Mouse (Mus musculus): ENCODE results near the gene Trim28. TPM values are rescaled to one million over a fixed set of nuclear protein-coding genes. Genes with fewer than 3 reads are reported as not detected.

The Trim28 gene
- total and polyA plus RNA-seq, 2 experiments = 69.4 to 114 TPM

DNA sequence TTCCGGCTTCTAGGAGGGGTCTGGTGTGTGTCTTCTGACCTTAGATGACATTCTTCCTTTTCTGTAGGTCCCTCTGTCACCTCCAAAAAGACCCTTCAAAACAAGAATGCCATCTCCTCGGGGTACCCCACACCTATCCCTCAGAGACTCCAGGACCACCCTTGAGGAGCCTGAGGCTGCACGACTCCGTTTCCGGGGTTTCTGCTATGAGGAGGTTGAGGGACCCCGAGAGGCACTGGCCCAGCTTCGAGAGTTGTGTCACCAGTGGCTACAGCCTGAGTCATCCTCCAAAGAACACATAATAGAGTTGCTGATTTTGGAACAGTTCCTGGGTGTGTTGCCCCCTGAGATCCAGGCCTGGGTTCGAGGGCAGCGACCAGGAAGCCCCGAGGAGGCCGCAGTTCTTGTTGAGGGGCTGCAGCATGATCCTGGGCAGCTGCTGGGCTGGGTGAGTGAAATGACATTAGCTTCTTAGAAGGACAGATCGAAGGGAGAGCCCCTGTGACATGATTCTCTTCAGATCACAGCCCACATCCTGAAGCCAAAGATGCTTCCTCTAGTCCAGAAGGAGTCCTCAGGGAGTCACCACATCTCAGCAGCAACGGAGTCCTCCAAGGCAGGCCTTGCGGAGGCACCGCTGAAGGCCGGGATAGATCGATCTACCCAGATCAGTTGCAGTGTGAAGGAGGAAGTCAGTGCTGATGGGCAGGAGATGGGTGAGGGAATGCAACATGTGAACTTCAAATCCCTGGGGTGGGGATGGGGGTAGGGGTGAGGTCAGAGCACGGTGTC, 19.8 kb upstream of the Trim28 start:
- Histone ChIP-seq H3K9ac (ENCODE audit: low read depth, low read length) (peak overlapping the region; percentile 67; the same call in 1 of the 2 replicates), H3K79me2 (ENCODE audit: control insufficient read depth, insufficient read depth, low read length) (no peaks in the 10 kb centered on the region), H3K36me3 (ENCODE audit: control insufficient read depth, insufficient read depth, low read length) (no peaks in the 10 kb centered on the region), H3K27ac (replicated peaks; ENCODE audit: insufficient read depth, low read depth, low read length) (peak overlapping the region; percentile 84), H3K27me3 (ENCODE audit: control insufficient read depth, insufficient read depth, low read length) (no peaks in the 10 kb centered on the region), H3K4me1 (ENCODE audit: control insufficient read depth, insufficient read depth, low read length) (peaks cover 11% of the 10 kb centered on the region; the same call in 1 of the 2 replicates), H3K4me3 (ENCODE audit: insufficient read depth, low read depth, low read length) (no peak overlapping the region)
- 80% methylated on average over 18 of the region's 18 CpGs for WGBS
- DNase-seq (ENCODE audit: extremely low read depth, low read depth, low spot score) = no peak
- TF ChIP-seq CTCF (IDR thresholded peaks at IDR 0.05; ENCODE audit: low read depth, low read length) (no peak), POLR2A (IDR thresholded peaks at IDR 0.05; ENCODE audit: extremely low read depth, insufficient read depth, low read length) (no peak)

DNA sequence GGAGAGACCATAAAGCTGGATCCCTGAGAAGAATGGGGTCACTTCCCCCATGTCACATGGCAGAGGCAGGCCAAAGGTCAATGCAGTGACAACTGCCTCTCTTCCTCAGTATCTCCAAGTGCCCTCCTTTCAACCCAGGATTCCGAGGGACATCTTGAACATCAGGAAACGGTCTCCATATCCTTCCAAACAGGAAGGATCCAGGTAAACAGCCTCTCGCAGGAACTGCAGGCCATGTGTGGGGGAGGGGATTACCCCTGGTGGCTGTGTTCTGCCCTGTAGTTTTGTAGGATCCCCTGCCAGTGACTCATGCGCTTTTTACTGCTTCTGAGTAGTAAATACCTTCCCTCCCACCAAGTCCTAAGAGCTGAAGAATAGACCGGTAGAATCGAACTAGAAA, 19.1 kb upstream of the Trim28 start:
- no peaks in the 10 kb centered on the region for H3K79me2 ChIP-seq (ENCODE audit: control insufficient read depth, insufficient read depth, low read length)
- no peak overlapping the region for H3K4me3 ChIP-seq (ENCODE audit: insufficient read depth, low read depth, low read length)
- DNase-seq (ENCODE audit: extremely low read depth, low read depth, low spot score) = no peak
- 0 out of 2 replicates have a peak overlapping the region, but pooled peaks have one; percentile 1 for H3K27ac ChIP-seq (replicated peaks; ENCODE audit: insufficient read depth, low read depth, low read length)
- TF ChIP-seq POLR2A (IDR thresholded peaks at IDR 0.05; ENCODE audit: extremely low read depth, insufficient read depth, low read length) (no peak), CTCF (IDR thresholded peaks at IDR 0.05; ENCODE audit: low read depth, low read length) (no peak)
- no peak overlapping the region for H3K9ac ChIP-seq (ENCODE audit: low read depth, low read length)
- 71% methylated on average over 6 of the region's 6 CpGs for WGBS
- peaks cover 11% of the 10 kb centered on the region; the same call in 1 of the 2 replicates for H3K4me1 ChIP-seq (ENCODE audit: control insufficient read depth, insufficient read depth, low read length)
- no peaks in the 10 kb centered on the region for H3K27me3 ChIP-seq (ENCODE audit: control insufficient read depth, insufficient read depth, low read length)
- no peaks in the 10 kb centered on the region for H3K36me3 ChIP-seq (ENCODE audit: control insufficient read depth, insufficient read depth, low read length)

DNA sequence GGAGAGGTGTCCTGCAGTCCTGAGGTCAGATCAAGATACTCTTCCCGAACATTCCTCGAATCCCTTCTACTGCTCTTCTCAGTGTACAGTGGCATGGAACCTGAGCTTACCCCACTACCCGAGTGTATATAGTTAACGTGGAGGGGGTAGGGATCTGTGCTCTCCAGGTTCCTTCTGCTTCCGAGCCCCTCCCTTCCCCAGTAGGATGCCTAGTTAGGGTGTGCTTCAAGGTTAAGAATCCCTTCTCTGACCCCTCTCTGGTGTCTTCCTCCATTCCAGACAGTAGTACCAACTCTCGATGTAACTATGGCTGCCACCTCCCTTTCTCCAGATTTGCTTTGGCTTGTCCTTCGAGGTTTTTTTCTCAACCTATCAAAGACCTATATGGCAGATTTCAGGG, 18.6 kb upstream of the Trim28 start:
- Histone ChIP-seq H3K27ac (replicated peaks; ENCODE audit: insufficient read depth, low read depth, low read length) (no peak overlapping the region), H3K27me3 (ENCODE audit: control insufficient read depth, insufficient read depth, low read length) (no peaks in the 10 kb centered on the region), H3K4me3 (ENCODE audit: insufficient read depth, low read depth, low read length) (no peak overlapping the region), H3K79me2 (ENCODE audit: control insufficient read depth, insufficient read depth, low read length) (no peaks in the 10 kb centered on the region), H3K36me3 (ENCODE audit: control insufficient read depth, insufficient read depth, low read length) (peaks cover 2% of the 10 kb centered on the region; the same call in 1 of the 2 replicates), H3K4me1 (ENCODE audit: control insufficient read depth, insufficient read depth, low read length) (peaks cover 13% of the 10 kb centered on the region; the same call in 1 of the 2 replicates), H3K9ac (ENCODE audit: low read depth, low read length) (no peak overlapping the region)
- no peak for DNase-seq (ENCODE audit: extremely low read depth, low read depth, low spot score)
- TF ChIP-seq POLR2A (IDR thresholded peaks at IDR 0.05; ENCODE audit: extremely low read depth, insufficient read depth, low read length) = no peak
- TF ChIP-seq CTCF (IDR thresholded peaks at IDR 0.05; ENCODE audit: low read depth, low read length) = no peak
- 89% methylated on average over 7 of the region's 7 CpGs for WGBS

DNA sequence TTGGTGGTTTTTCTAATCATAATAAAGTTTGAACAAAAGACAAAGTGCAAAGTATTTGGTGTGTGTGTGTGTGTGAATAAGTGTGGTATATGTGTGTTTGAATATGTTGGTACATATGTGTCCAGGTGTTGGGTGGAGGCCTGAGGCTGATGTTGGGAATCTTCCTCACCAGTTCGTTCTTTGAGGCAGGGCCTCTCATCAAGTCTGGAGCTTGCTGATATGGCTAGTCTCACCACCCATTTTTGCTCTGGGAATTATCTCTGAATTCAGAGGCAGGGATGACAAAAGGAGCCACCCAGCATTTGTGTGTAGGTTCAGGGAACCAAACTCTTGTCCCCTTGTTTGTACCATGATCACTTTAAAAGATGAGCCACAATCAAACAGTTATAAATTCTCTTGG, 13.2 kb upstream of the Trim28 start:
- WGBS = 89% methylated on average over 1 of the region's 1 CpGs
- H3K9ac ChIP-seq (ENCODE audit: low read depth, low read length) = no peak overlapping the region
- peaks cover 41% of the 10 kb centered on the region for H3K36me3 ChIP-seq (ENCODE audit: control insufficient read depth, insufficient read depth, low read length)
- H3K4me3 ChIP-seq (ENCODE audit: insufficient read depth, low read depth, low read length) = no peak overlapping the region
- no peaks in the 10 kb centered on the region for H3K27me3 ChIP-seq (ENCODE audit: control insufficient read depth, insufficient read depth, low read length)
- peak overlapping the region; percentile 43; the same call in 1 of the 2 replicates for H3K27ac ChIP-seq (replicated peaks; ENCODE audit: insufficient read depth, low read depth, low read length)
- TF ChIP-seq POLR2A (IDR thresholded peaks at IDR 0.05; ENCODE audit: extremely low read depth, insufficient read depth, low read length) (no peak), CTCF (IDR thresholded peaks at IDR 0.05; ENCODE audit: low read depth, low read length) (no peak)
- no peaks in the 10 kb centered on the region for H3K79me2 ChIP-seq (ENCODE audit: control insufficient read depth, insufficient read depth, low read length)
- no peak for DNase-seq (ENCODE audit: extremely low read depth, low read depth, low spot score)
- peaks cover 11% of the 10 kb centered on the region for H3K4me1 ChIP-seq (ENCODE audit: control insufficient read depth, insufficient read depth, low read length)

DNA sequence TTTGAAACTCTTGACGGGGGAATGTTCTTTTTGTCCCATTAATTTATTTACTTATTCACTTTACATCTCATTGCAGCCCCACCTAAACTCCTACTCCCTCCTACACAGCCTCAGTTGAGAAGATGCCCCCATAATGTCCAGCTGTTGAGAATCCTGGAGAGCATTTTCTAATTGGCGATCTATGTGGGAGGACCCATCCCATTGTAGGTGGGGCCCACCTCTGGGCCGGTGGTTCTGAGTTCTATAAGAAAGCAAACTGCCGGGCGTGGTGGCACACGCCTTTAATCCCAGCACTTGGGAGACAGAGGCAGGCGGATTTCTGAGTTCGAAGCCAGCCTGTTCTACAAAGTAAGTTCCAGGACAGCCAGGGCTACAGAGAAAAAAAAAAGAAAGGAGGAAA, 12.0 kb upstream of the Trim28 start:
- no peak overlapping the region for H3K27ac ChIP-seq (replicated peaks; ENCODE audit: insufficient read depth, low read depth, low read length)
- DNase-seq (ENCODE audit: extremely low read depth, low read depth, low spot score) = no peak
- no peak overlapping the region for H3K4me3 ChIP-seq (ENCODE audit: insufficient read depth, low read depth, low read length)
- H3K4me1 ChIP-seq (ENCODE audit: control insufficient read depth, insufficient read depth, low read length) = peaks cover 15% of the 10 kb centered on the region
- 0 out of 2 replicates have a peak, but pooled peaks cover 4% of the 10 kb centered on the region for H3K79me2 ChIP-seq (ENCODE audit: control insufficient read depth, insufficient read depth, low read length)
- 89% methylated on average over 8 of the region's 8 CpGs for WGBS
- no peak for TF ChIP-seq POLR2A (IDR thresholded peaks at IDR 0.05; ENCODE audit: extremely low read depth, insufficient read depth, low read length)
- TF ChIP-seq CTCF (IDR thresholded peaks at IDR 0.05; ENCODE audit: low read depth, low read length) = no peak
- H3K9ac ChIP-seq (ENCODE audit: low read depth, low read length) = no peak overlapping the region
- H3K36me3 ChIP-seq (ENCODE audit: control insufficient read depth, insufficient read depth, low read length) = peaks cover 51% of the 10 kb centered on the region
- no peaks in the 10 kb centered on the region for H3K27me3 ChIP-seq (ENCODE audit: control insufficient read depth, insufficient read depth, low read length)

Measured in liver, adult 2 months (tissue).